Comparison of ENCODE assay signal across 17 mouse cellular contexts in the genomic region with DNA sequence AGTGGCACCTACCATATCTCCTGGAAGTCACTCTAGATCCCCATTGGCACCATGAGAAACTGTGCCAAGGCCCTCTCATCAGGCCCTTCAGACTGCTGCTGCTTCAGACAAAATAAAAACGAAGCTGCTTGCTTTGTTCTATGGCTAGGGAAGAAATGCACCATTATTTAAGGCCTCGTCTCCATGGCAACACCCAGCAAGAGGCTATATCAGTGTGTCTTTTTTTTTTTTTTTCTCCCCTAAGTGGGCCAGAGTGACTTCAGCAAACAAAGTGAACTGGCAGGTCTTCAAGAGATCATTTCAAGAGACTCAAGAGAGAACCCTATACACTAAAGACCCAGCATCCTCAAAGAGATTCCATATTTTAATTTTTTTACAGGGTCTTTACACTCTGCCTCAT.
DNase-seq lines count a peak whose midpoint lies in the region; ATAC-seq and TF ChIP-seq lines count a peak whose summit lies in the region.
"Had no signal": no experiment of that assay in that cellular context is flagged by ENCODE, and none has a peak within 500 bp of the region (broad histone marks: within the 10 kb centered on the region; RNA-seq: fewer than 3 reads in every experiment).

No protein-coding gene starts in this region.

- no peak overlapping the region for H3K4me2 ChIP-seq in hindbrain, postnatal 0 days (ENCODE audit: low read depth, low read length)
- H3K4me2 ChIP-seq: heart, embryonic 13.5 days; liver, embryonic 13.5 days had no signal

- ATAC-seq in frontal cortex, adult (ENCODE audit: low TSS enrichment): peak; percentile 77
- ATAC-seq in hindbrain, postnatal 0 days: peak; percentile 24; the same call in 1 of the 2 replicates

- H3K36me3 ChIP-seq in hindbrain, postnatal 0 days (ENCODE audit: insufficient read depth, low read length): no peaks in the 10 kb centered on the region
- H3K36me3 ChIP-seq: embryonic facial prominence, embryonic 10.5 days; heart, embryonic 13.5 days; limb, embryonic 10.5 days; liver, embryonic 13.5 days had no signal

- DNase-seq in frontal cortex, postnatal 25 days (ENCODE audit: low spot score in 2 of 2): no peak
- peak; percentile 8 for DNase-seq in right cerebral cortex, postnatal 4 days
- DNase-seq in right cerebral cortex, postnatal 25 days: no peak
- peak; percentile 64 for DNase-seq in hindbrain, postnatal 0 days (ENCODE audit: low spot score)
- no peak for DNase-seq in adrenal gland, adult 8-10 months
- no peak for DNase-seq in testis, postnatal 10 days (ENCODE audit: low spot score)
- DNase-seq in layer of hippocampus, postnatal 10 days (ENCODE audit: low spot score in 2 of 2): no peak
- DNase-seq: adrenal gland, adult 2 months; cerebellum, adult 9-10 months; layer of hippocampus, adult 9-11 months; liver, embryonic 13.5 days had no signal

- H3K4me1 ChIP-seq in hindbrain, postnatal 0 days (ENCODE audit: insufficient read depth, low read length): no peaks in the 10 kb centered on the region
- H3K4me1 ChIP-seq: embryonic facial prominence, embryonic 10.5 days; heart, embryonic 13.5 days; limb, embryonic 10.5 days; liver, embryonic 13.5 days had no signal

- no peaks in the 10 kb centered on the region for H3K9me3 ChIP-seq in hindbrain, postnatal 0 days (ENCODE audit: low read length)
- H3K9me3 ChIP-seq: embryonic facial prominence, embryonic 10.5 days; heart, embryonic 13.5 days; limb, embryonic 10.5 days; liver, embryonic 13.5 days had no signal

- WGBS in hindbrain, postnatal 0 days: 20% methylated on average over 2 of the region's 2 CpGs

- no peak overlapping the region for H3K9ac ChIP-seq in hindbrain, postnatal 0 days (replicated peaks; ENCODE audit: low read length)
- H3K9ac ChIP-seq: heart, embryonic 13.5 days; liver, embryonic 13.5 days had no signal

- no peak overlapping the region for H3K27ac ChIP-seq in hindbrain, postnatal 0 days
- H3K27ac ChIP-seq: embryonic facial prominence, embryonic 10.5 days; heart, embryonic 13.5 days; kidney, postnatal 0 days; limb, embryonic 10.5 days; liver, embryonic 13.5 days; macrophage had no signal

- H3K4me3 ChIP-seq in hindbrain, postnatal 0 days (ENCODE audit: low read length): no peak overlapping the region
- H3K4me3 ChIP-seq: embryonic facial prominence, embryonic 10.5 days; heart, embryonic 13.5 days; limb, embryonic 10.5 days; liver, embryonic 13.5 days had no signal

- H3K27me3 ChIP-seq in hindbrain, postnatal 0 days (ENCODE audit: insufficient read depth, low read length): no peaks in the 10 kb centered on the region
- H3K27me3 ChIP-seq: heart, embryonic 13.5 days; liver, embryonic 13.5 days had no signal

- TF ChIP-seq CTCF in hindbrain, postnatal 0 days (IDR thresholded peaks at IDR 0.05; ENCODE audit: low read depth): no peak

Comparison
In these comparisons a context has a peak if more than half of its experiments do, and no peak if none do; other contexts are left out.
1. DNase-seq: peak in right cerebral cortex, postnatal 4 days (single experiment) and hindbrain, postnatal 0 days (single experiment); none in frontal cortex, postnatal 25 days (0 of 2), right cerebral cortex, postnatal 25 days (single experiment), adrenal gland, adult 8-10 months (single experiment), testis, postnatal 10 days (single experiment) and layer of hippocampus, postnatal 10 days (0 of 2).